Mouse (Mus musculus) embryo, embryonic 9.5 days (tissue): ENCODE results near the gene Aire.
A peak's percentile ranks its signal among the peaks of the same experiment; 100 is the strongest.

Experiments used
- DNase-seq: peaks from one replicate; pipeline ENCODE4 v3.0.0-alpha.2; 2017; ENCODE audit errors: extremely low spot score

The Aire gene

GRCm38 (mm10) chr10:78009184-78009944 lies 34.0 kb downstream of the Aire start:
- DNase-seq, result peak; percentile 99

DNA sequence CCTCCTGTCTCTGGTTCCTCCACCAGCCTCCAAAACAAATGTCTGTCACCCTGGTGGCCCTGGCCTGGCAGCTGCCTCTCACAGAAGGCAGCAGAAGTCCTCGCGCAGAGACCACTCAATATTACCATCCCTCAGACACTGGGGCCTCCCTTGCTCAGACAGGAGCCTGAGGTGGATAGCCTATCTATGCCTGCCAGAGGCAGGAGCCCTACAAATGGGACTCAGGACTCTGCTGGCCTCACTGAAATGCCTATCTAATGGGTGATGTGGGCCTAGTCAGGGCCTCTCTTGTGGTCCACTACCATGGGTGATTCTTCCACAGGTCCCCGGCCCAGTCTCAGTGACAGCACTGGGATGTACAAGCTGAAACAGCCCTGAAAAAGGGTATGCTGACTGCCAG lies 35.2 kb downstream of the Aire start:
- DNase-seq, result no peak

- no peak for DNase-seq
These were observed 36.2 kb downstream of the Aire start for GRCm38 (mm10) chr10:78007203-78007602.

DNA sequence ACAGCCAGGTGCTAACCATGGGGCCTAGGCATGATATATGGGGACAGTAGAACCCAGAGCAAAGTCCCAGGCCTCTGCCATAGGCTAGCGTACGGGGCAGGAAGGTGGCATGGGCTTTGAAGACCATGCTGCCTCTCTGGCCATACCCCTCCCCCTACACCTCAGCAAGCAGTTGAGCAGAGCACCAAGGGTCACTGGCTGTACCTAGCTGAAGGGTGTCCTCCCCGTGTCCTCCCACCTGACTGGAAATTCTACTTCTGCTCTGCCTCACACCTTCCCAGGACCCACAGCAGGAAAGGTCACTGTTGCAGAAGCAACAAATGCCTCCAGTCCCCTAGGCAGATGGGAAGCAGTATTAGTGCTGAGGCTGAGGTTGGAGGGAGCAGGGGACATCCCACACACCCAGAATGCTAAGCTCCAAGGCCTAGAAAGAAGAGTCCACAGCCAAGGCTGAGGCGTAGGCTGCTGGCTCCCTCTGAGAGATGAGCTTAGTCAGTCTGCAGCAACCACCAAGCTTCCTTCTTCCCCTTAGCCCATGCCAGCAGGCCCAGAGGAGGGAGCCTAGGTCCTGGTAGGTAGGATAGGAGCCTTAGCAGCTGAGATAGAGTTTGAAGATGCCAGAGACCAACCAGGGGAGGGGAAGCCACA lies 37.5 kb downstream of the Aire start:
- DNase-seq, result no peak

GRCm38 (mm10) chr10:78004479-78005100 lies 38.8 kb downstream of the Aire start:
- DNase-seq, result no peak

DNA sequence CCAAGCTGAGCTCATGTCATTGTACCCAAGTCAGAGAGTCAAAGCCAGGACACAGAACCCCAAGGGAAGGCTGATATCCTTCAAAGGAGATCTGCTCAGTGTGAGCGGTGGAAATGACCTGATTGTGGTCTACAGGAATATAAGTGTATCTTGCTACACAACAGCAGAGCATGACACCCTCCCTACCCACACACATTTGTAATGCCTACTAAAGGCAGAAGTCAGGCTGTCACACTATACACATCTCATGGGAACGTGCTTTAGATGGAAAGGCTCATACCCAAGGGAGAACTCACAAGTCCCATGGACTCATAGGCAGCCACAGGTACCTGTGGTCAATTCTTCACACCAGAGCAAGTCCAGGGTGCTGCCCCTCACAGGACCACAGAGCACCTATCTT lies 41.1 kb downstream of the Aire start:
- no peak for DNase-seq

GRCm38 (mm10) chr10:78001796-78002195 lies 41.6 kb downstream of the Aire start:
- DNase-seq, result no peak

DNA sequence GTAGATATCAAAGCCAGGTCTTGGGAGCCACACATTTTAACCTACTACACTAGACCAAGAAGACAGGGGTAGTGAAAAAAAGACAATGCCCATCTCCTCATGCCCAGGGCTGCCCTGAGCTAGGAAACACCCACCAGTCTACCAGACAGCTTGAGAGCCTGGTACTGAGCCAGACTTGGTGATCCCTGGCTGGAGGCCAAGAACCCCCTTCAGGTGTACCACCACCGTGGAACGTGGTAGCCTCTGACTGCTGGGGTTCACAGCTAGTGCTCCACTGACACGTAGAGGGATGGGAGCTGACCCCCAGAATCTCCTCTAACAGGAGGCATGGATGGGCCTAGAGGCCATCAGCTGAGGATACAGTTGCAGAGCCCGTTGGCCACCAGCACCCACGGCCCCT lies 43.2 kb downstream of the Aire start:
- no peak for DNase-seq

DNA sequence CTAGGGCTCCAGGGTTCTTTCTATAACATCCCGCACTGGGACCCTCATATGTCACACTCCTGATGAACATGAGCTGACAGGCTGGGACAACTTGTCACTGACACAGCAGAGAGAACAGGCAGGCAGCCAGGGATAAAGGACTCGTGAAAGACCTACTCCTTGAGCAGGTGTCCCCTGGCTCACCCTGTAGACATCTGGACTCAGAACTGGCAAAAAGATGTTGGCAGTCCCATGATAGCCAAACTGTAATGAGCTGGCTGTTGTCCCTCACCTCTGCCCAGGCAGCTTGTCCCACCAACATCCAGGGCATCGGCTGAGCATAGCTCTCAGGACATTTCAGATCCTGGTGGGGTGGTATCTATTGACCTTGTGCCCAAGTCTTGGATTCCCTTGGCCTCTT lies 47.8 kb downstream of the Aire start:
- DNase-seq, result no peak

DNA sequence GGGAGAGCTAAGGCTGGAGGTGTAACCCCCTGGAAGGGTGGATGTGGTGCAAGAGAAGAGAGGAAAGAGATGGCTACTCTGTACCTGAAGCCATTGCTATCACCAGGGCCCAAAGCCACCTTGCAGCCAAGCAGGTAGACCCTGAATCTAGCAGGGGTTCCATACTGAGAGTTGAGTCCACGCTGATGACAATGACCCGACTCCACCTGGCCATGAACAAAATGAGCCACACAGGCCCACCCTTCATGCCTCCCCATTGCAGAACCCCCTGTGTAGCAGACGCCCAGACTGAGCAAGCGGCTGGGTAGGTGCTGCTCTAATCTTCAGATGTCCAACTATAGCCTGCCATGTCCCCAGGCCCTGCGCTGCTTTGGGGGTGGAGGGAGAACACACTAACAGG lies 57.6 kb downstream of the Aire start:
- DNase-seq, result no peak

DNA sequence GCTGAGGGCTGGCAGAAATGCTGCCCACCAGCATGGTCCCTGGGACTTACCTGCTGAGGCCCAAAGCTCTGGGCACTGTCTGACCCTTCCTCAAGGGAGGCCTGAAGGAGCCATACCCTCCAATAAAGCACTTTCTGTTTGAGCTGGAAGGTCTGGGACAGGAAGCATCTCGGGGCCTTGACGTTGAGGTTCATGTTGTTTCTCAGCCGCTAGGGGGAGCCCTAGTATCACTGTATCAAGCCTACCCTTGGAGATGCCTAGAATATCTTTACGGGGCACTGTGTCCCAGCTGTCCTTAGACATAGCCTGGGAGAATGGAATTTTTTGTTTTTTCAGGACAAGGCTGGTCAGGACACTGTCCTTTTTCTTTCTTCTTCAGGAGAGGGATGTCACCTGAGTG lies 58.8 kb downstream of the Aire start:
- DNase-seq, result peak; percentile 77
